Mouse (Mus musculus): ENCODE data around the gene Kitl. TPM values are rescaled to one million over a fixed set of nuclear protein-coding genes. Genes with fewer than 3 reads are reported as not detected.

The Kitl gene
- polyA plus RNA-seq, 1 experiment from 2014 or later = 43.4 TPM

DNA sequence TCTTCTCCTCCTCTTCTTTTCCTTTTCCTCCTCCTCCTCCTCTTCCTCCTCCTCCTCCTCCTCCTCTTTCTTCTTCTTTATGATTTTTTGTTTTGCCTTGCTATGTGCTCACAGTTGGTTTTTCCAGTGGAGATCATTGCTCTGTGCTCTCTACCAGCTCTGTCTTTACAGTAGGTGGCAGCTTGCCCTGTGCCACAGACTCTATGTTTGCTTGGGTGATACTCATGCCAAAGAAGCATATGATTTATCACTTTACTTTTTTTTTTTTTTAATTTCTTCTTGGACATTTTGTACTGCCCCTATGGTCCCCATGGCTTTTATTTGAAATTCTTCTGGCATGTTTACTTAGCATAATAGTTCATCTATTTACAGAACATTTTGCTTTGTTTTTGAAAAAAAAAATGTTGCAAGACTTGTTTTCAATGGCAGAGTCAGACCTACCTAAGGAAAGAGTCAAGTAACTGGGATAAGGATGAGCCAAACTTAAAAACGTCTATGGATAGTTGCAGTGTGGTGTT is 41.7 kb downstream of the Kitl start:
- Histone ChIP-seq H3K9ac (replicated peaks; ENCODE audit: low read depth, low read length) (no peak overlapping the region), H3K9me3 (ENCODE audit: control insufficient read depth, low read length) (no peaks in the 10 kb centered on the region), H3K4me2 (ENCODE audit: low read length) (no peak overlapping the region), H3K4me1 (replicated peaks; ENCODE audit: control insufficient read depth, insufficient read depth, low read length) (peaks cover 11% of the 10 kb centered on the region), H3K27ac (ENCODE audit: low read length) (no peak overlapping the region), H3K27me3 (replicated peaks; ENCODE audit: control insufficient read depth, insufficient read depth, low read length) (no peaks in the 10 kb centered on the region), H3K4me3 (replicated peaks; ENCODE audit: low read length) (no peak overlapping the region), H3K36me3 (ENCODE audit: control insufficient read depth, insufficient read depth) (no peaks in the 10 kb centered on the region)
- WGBS = 69% methylated on average over 1 of the region's 1 CpGs
- ATAC-seq = no peak

DNA sequence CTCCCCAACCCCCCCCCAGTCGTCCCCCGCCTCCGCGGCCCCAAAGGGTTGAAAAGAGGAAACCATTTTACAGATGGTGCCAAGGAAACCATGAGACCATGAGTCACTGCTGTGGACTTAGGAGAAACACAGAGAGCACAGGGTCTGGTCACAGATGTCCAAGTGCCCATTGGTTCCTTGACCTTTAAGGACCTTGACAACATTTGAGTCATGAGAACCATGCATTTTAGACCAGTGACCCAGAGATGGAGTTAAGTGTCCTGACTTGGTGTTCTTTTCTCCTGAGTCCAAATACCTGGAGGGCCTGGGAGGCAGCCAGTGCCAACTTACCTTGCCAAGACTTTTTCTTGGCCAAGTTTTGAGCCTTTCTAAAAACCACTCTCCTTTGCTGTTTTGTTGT is 43.9 kb downstream of the Kitl start:
- H3K4me3 ChIP-seq (replicated peaks; ENCODE audit: low read length) = no peak overlapping the region
- H3K9me3 ChIP-seq (ENCODE audit: control insufficient read depth, low read length) = no peaks in the 10 kb centered on the region
- no peak overlapping the region for H3K4me2 ChIP-seq (ENCODE audit: low read length)
- H3K4me1 ChIP-seq (replicated peaks; ENCODE audit: control insufficient read depth, insufficient read depth, low read length) = peaks cover 4% of the 10 kb centered on the region
- H3K27me3 ChIP-seq (replicated peaks; ENCODE audit: control insufficient read depth, insufficient read depth, low read length) = no peaks in the 10 kb centered on the region
- H3K27ac ChIP-seq (ENCODE audit: low read length) = no peak overlapping the region
- no peaks in the 10 kb centered on the region for H3K36me3 ChIP-seq (ENCODE audit: control insufficient read depth, insufficient read depth)
- no peak for ATAC-seq
- WGBS = 94% methylated on average over 4 of the region's 4 CpGs
- H3K9ac ChIP-seq (replicated peaks; ENCODE audit: low read depth, low read length) = no peak overlapping the region

DNA sequence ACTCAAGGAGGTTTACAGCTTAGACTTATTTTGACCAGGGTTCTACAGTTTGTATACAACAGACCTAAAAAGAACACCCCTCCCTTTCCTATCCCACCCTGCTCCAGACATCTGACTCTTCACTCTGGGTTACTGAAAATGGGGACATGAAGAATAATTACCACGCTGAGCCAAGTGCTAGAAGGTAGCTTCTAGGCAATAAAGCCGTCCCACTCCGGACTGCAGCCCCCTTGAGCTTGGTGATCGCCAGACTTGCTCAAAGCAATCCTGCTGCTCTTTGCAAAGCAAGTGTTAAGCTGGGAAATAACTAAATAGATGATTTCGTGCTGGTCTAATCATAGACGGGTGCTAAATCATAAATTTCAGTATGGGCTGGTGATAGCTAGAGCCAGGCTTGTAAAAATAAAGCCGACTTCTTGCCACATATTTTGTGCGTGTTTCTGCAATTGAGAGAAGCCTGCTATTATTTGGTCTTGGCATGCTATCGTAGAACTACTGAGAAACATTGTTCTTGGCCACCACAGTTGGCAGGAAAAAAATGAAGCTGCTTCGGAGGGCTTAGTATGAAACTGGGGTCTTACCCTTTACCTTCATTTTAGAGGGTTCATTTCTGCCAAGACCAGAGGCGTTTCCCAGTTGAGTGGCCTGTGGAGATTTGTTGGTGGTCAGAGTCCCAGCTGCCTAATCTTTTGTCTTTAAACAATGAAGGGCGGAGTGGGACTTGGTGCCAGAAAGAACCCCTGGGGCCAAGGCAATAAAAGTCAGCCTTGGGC is 50.3 kb downstream of the Kitl start:
- 19% methylated on average over 12 of the region's 12 CpGs for WGBS
- Histone ChIP-seq H3K9ac (replicated peaks; ENCODE audit: low read depth, low read length) (no peak overlapping the region), H3K27me3 (replicated peaks; ENCODE audit: control insufficient read depth, insufficient read depth, low read length) (no peaks in the 10 kb centered on the region), H3K36me3 (ENCODE audit: control insufficient read depth, insufficient read depth) (no peaks in the 10 kb centered on the region), H3K4me2 (ENCODE audit: low read length) (no peak overlapping the region), H3K4me1 (replicated peaks; ENCODE audit: control insufficient read depth, insufficient read depth, low read length) (peaks cover 11% of the 10 kb centered on the region), H3K27ac (ENCODE audit: low read length) (peak overlapping the region; percentile 23; the same call in 1 of the 2 replicates), H3K9me3 (ENCODE audit: control insufficient read depth, low read length) (no peaks in the 10 kb centered on the region), H3K4me3 (replicated peaks; ENCODE audit: low read length) (no peak overlapping the region)
- peak; percentile 70 for ATAC-seq

GRCm38 (mm10) chr10:100066374-100066773 is 50.9 kb downstream of the Kitl start:
- ATAC-seq = peak; percentile 43
- Histone ChIP-seq H3K4me3 (replicated peaks; ENCODE audit: low read length) (no peak overlapping the region), H3K9ac (replicated peaks; ENCODE audit: low read depth, low read length) (no peak overlapping the region), H3K27me3 (replicated peaks; ENCODE audit: control insufficient read depth, insufficient read depth, low read length) (no peaks in the 10 kb centered on the region), H3K27ac (ENCODE audit: low read length) (no peak overlapping the region), H3K36me3 (ENCODE audit: control insufficient read depth, insufficient read depth) (no peaks in the 10 kb centered on the region), H3K4me2 (ENCODE audit: low read length) (no peak overlapping the region), H3K9me3 (ENCODE audit: control insufficient read depth, low read length) (no peaks in the 10 kb centered on the region), H3K4me1 (replicated peaks; ENCODE audit: control insufficient read depth, insufficient read depth, low read length) (peaks cover 11% of the 10 kb centered on the region)
- WGBS = 17% methylated on average over 7 of the region's 7 CpGs

DNA sequence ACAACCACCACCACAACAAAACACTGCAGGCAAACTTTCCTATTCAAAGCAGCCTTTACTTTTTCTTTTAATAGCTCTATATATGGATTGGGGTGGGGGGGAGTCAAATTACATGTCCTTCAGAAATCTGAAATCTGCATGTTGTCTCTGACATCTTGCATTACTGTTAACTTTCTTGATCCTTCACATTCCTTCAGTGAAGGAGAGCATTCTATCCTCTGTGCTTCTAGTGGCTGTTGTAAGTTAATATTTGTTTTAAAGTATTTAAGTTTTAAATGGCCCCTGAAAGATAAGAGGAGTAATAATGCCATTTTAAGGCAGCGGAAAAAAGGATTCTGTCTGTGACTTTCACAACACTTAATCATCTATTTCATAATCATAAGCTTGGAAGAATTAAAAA is 57.2 kb downstream of the Kitl start:
- no peak overlapping the region for H3K27ac ChIP-seq (ENCODE audit: low read length)
- no peaks in the 10 kb centered on the region for H3K36me3 ChIP-seq (ENCODE audit: control insufficient read depth, insufficient read depth)
- no peaks in the 10 kb centered on the region for H3K27me3 ChIP-seq (replicated peaks; ENCODE audit: control insufficient read depth, insufficient read depth, low read length)
- ATAC-seq = no peak
- H3K4me3 ChIP-seq (replicated peaks; ENCODE audit: low read length) = no peak overlapping the region
- no peaks in the 10 kb centered on the region for H3K9me3 ChIP-seq (ENCODE audit: control insufficient read depth, low read length)
- H3K4me1 ChIP-seq (replicated peaks; ENCODE audit: control insufficient read depth, insufficient read depth, low read length) = no peaks in the 10 kb centered on the region
- no peak overlapping the region for H3K4me2 ChIP-seq (ENCODE audit: low read length)
- 81% methylated on average over 1 of the region's 1 CpGs for WGBS
- H3K9ac ChIP-seq (replicated peaks; ENCODE audit: low read depth, low read length) = no peak overlapping the region

DNA sequence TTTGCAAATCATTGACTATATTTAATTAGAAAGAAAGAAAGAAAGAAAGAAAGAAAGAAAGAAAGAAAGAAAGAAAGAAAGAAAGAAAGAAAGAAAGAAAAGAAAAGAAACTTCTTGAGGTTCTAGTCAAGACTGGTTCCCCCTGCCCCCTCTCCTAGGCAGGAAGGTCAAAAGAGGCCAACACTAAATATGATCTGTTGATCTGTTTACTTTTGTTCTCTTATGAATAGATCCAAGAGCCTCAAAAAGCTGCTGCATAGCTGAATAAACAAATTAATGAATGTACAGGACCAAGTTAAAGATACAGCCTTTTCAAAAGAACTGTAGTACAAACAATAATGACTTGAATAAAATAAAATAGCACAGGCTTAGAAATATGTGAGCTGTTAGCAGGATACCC is 57.7 kb downstream of the Kitl start:
- Histone ChIP-seq H3K9ac (replicated peaks; ENCODE audit: low read depth, low read length) (no peak overlapping the region), H3K4me3 (replicated peaks; ENCODE audit: low read length) (no peak overlapping the region), H3K27ac (ENCODE audit: low read length) (no peak overlapping the region), H3K4me2 (ENCODE audit: low read length) (no peak overlapping the region), H3K4me1 (replicated peaks; ENCODE audit: control insufficient read depth, insufficient read depth, low read length) (no peaks in the 10 kb centered on the region), H3K36me3 (ENCODE audit: control insufficient read depth, insufficient read depth) (no peaks in the 10 kb centered on the region), H3K9me3 (ENCODE audit: control insufficient read depth, low read length) (no peaks in the 10 kb centered on the region), H3K27me3 (replicated peaks; ENCODE audit: control insufficient read depth, insufficient read depth, low read length) (no peaks in the 10 kb centered on the region)
- ATAC-seq = no peak

- Histone ChIP-seq H3K9ac (replicated peaks; ENCODE audit: low read depth, low read length) (no peak overlapping the region), H3K4me1 (replicated peaks; ENCODE audit: control insufficient read depth, insufficient read depth, low read length) (no peaks in the 10 kb centered on the region; the same call in 1 of the 2 replicates)
- WGBS = 68% methylated on average over 3 of the region's 3 CpGs
These were observed 85.7 kb downstream of the Kitl start for GRCm38 (mm10) chr10:100101115-100101514.

DNA sequence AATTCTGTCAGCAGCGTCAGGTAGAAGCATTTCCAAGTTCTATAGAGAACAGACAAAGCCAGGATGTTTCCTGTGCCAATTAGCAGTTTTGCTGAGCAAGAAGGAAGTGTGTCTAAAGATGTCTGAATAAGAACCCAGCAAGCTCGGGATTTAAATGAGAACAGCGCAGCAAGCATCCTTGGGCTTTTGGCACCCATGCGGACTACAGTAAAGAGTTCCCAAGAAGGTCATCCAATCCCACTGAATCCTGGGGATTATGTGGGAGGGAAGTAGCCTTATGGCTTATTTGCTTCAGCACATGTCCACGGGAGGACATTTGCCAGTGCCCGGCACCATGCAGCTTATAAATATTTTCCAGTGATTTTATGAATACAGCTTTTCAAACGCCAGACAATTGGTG is 95.8 kb downstream of the Kitl start:
- peak; percentile 90 for ATAC-seq
- Histone ChIP-seq H3K4me3 (replicated peaks; ENCODE audit: low read length) (no peak overlapping the region), H3K27me3 (replicated peaks; ENCODE audit: control insufficient read depth, insufficient read depth, low read length) (no peaks in the 10 kb centered on the region), H3K27ac (ENCODE audit: low read length) (no peak overlapping the region), H3K4me1 (replicated peaks; ENCODE audit: control insufficient read depth, insufficient read depth, low read length) (peaks cover 6% of the 10 kb centered on the region), H3K9ac (replicated peaks; ENCODE audit: low read depth, low read length) (no peak overlapping the region), H3K36me3 (ENCODE audit: control insufficient read depth, insufficient read depth) (no peaks in the 10 kb centered on the region), H3K4me2 (ENCODE audit: low read length) (peak overlapping the region; percentile 31), H3K9me3 (ENCODE audit: control insufficient read depth, low read length) (no peaks in the 10 kb centered on the region)
- 4% methylated on average over 7 of the region's 7 CpGs for WGBS

More at GRCm38 (mm10) chr10:100101115-100101514, 85.7 kb downstream of the Kitl start:
- Histone ChIP-seq H3K9me3 (ENCODE audit: control insufficient read depth, low read length) (no peaks in the 10 kb centered on the region), H3K4me3 (replicated peaks; ENCODE audit: low read length) (no peak overlapping the region), H3K4me2 (ENCODE audit: low read length) (no peak overlapping the region), H3K36me3 (ENCODE audit: control insufficient read depth, insufficient read depth) (no peaks in the 10 kb centered on the region), H3K27me3 (replicated peaks; ENCODE audit: control insufficient read depth, insufficient read depth, low read length) (no peaks in the 10 kb centered on the region), H3K27ac (ENCODE audit: low read length) (no peak overlapping the region)
- no peak for ATAC-seq

DNA sequence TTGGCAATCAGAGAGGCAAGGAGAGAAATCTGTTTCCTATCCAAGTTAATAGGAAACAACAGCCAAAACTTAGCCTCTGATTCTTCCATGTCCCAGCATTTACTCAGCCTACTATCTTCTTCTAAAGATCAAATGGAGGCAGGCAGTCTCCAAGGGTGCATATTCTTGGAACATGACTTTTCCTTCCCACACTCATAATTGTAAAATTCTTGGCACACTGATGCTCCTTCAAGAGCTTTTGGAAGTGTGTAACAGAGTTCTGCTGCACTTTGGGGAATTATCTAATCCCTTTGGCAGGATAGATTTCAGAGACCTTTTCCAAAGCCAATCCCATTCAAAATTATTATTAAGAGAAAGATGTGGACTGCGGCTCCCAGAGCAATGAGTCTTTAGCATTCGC is 100.1 kb downstream of the Kitl start:
- Histone ChIP-seq H3K4me1 (replicated peaks; ENCODE audit: control insufficient read depth, insufficient read depth, low read length) (peaks cover 6% of the 10 kb centered on the region), H3K9me3 (ENCODE audit: control insufficient read depth, low read length) (no peaks in the 10 kb centered on the region), H3K9ac (replicated peaks; ENCODE audit: low read depth, low read length) (no peak overlapping the region), H3K27ac (ENCODE audit: low read length) (no peak overlapping the region), H3K4me3 (replicated peaks; ENCODE audit: low read length) (no peak overlapping the region), H3K27me3 (replicated peaks; ENCODE audit: control insufficient read depth, insufficient read depth, low read length) (no peaks in the 10 kb centered on the region), H3K4me2 (ENCODE audit: low read length) (no peak overlapping the region), H3K36me3 (ENCODE audit: control insufficient read depth, insufficient read depth) (no peaks in the 10 kb centered on the region)
- 91% methylated on average over 2 of the region's 2 CpGs for WGBS
- ATAC-seq = no peak

Data from forebrain, embryonic 16.5 days (tissue).